Mouse (Mus musculus): ENCODE measurements around the gene Mdfic. TPM values are rescaled to one million over a fixed set of nuclear protein-coding genes. Genes with fewer than 3 reads are reported as not detected.

Mdfic gene
- total RNA-seq, 1 experiment = 8.1 TPM

GRCm38 (mm10) chr6:15760750-15761149 is 40.3 kb downstream of the Mdfic start:
- no peaks in the 10 kb centered on the region for H3K9me3 ChIP-seq (ENCODE audit: control insufficient read depth, insufficient read depth, low read depth, low read length)
- no peak overlapping the region for H3K9ac ChIP-seq (ENCODE audit: insufficient read depth, low read depth, low read length, poor library complexity, severe bottlenecking)
- TF ChIP-seq HCFC1 (IDR thresholded peaks at IDR 0.05; ENCODE audit: borderline replicate concordance, insufficient read depth, low read length) (no peak), ZNF384 (IDR thresholded peaks at IDR 0.05; ENCODE audit: low read depth, low read length) (no peak), ZC3H11A (IDR thresholded peaks at IDR 0.05; ENCODE audit: borderline replicate concordance, low read depth, low read length) (no peak), MAFK (IDR thresholded peaks at IDR 0.05; ENCODE audit: insufficient read depth, low read depth, low read length) (no peak), CHD2 (IDR thresholded peaks at IDR 0.05; ENCODE audit: low read depth, low read length) (no peak)
- peaks cover 0 to 4% of the 10 kb centered on the region in 2 experiments; a peak in 1 of 4 replicates for H3K4me1 ChIP-seq (ENCODE audit: control insufficient read depth in 2 of 2, insufficient read depth in 2 of 2, low read length in 2 of 2, poor library complexity in 1 of 2)
- no peak overlapping the region for H3K27ac ChIP-seq (ENCODE audit: insufficient read depth, low read depth, low read length, poor library complexity, severe bottlenecking)
- no peak for DNase-seq (ENCODE audit: low read depth, low spot score)
- H3K36me3 ChIP-seq (ENCODE audit: control insufficient read depth, insufficient read depth, low read length, poor library complexity, severe bottlenecking) = no peaks in the 10 kb centered on the region
- H3K4me3 ChIP-seq (ENCODE audit: insufficient read depth in 1 of 2, low read depth in 1 of 2, low read length in 2 of 2, poor library complexity in 1 of 2, severe bottlenecking in 1 of 2) = no peak overlapping the region
- in situ Hi-C loops (cut with MboI; ENCODE audit: low sequenced_read_pairs in 2 of 2, unreplicated experiment in 2 of 2) = no loop called here

- Histone ChIP-seq H3K9ac (ENCODE audit: insufficient read depth, low read depth, low read length, poor library complexity, severe bottlenecking) (no peak overlapping the region), H3K36me3 (ENCODE audit: control insufficient read depth, insufficient read depth, low read length, poor library complexity, severe bottlenecking) (no peaks in the 10 kb centered on the region), H3K4me3 (ENCODE audit: insufficient read depth in 1 of 2, low read depth in 1 of 2, low read length in 2 of 2, poor library complexity in 1 of 2, severe bottlenecking in 1 of 2) (no peak overlapping the region), H3K4me1 (ENCODE audit: control insufficient read depth in 2 of 2, insufficient read depth in 2 of 2, low read length in 2 of 2, poor library complexity in 1 of 2) (no peaks in the 10 kb centered on the region), H3K27ac (ENCODE audit: insufficient read depth, low read depth, low read length, poor library complexity, severe bottlenecking) (no peak overlapping the region), H3K9me3 (ENCODE audit: control insufficient read depth, insufficient read depth, low read depth, low read length) (no peaks in the 10 kb centered on the region)
- no peak for DNase-seq (ENCODE audit: low read depth, low spot score)
- in situ Hi-C loops (cut with MboI; ENCODE audit: low sequenced_read_pairs in 2 of 2, unreplicated experiment in 2 of 2) = no loop called here
- TF ChIP-seq HCFC1 (IDR thresholded peaks at IDR 0.05; ENCODE audit: borderline replicate concordance, insufficient read depth, low read length) (no peak), ZNF384 (IDR thresholded peaks at IDR 0.05; ENCODE audit: low read depth, low read length) (no peak)
Observed at GRCm38 (mm10) chr6:15764039-15764438, 43.6 kb downstream of the Mdfic start.

GRCm38 (mm10) chr6:15767460-15767859 is 47.0 kb downstream of the Mdfic start:
- Histone ChIP-seq H3K9ac (ENCODE audit: insufficient read depth, low read depth, low read length, poor library complexity, severe bottlenecking) (no peak overlapping the region), H3K9me3 (ENCODE audit: control insufficient read depth, insufficient read depth, low read depth, low read length) (no peaks in the 10 kb centered on the region), H3K36me3 (ENCODE audit: control insufficient read depth, insufficient read depth, low read length, poor library complexity, severe bottlenecking) (no peaks in the 10 kb centered on the region), H3K27ac (ENCODE audit: insufficient read depth, low read depth, low read length, poor library complexity, severe bottlenecking) (no peak overlapping the region), H3K4me1 (ENCODE audit: control insufficient read depth in 2 of 2, insufficient read depth in 2 of 2, low read length in 2 of 2, poor library complexity in 1 of 2) (no peaks in the 10 kb centered on the region), H3K4me3 (ENCODE audit: insufficient read depth in 1 of 2, low read depth in 1 of 2, low read length in 2 of 2, poor library complexity in 1 of 2, severe bottlenecking in 1 of 2) (no peak overlapping the region)
- in situ Hi-C loops (cut with MboI; ENCODE audit: low sequenced_read_pairs in 2 of 2, unreplicated experiment in 2 of 2) = no loop called here
- TF ChIP-seq MAFK (IDR thresholded peaks at IDR 0.05; ENCODE audit: insufficient read depth, low read depth, low read length) = no peak
- TF ChIP-seq HCFC1 (IDR thresholded peaks at IDR 0.05; ENCODE audit: borderline replicate concordance, insufficient read depth, low read length) = no peak
- TF ChIP-seq ZNF384 (IDR thresholded peaks at IDR 0.05; ENCODE audit: low read depth, low read length) = no peak
- no peak for TF ChIP-seq CHD2 (IDR thresholded peaks at IDR 0.05; ENCODE audit: low read depth, low read length)
- no peak for TF ChIP-seq ZC3H11A (IDR thresholded peaks at IDR 0.05; ENCODE audit: borderline replicate concordance, low read depth, low read length)
- DNase-seq (ENCODE audit: low read depth, low spot score) = no peak

GRCm38 (mm10) chr6:15770128-15770527 is 49.7 kb downstream of the Mdfic start:
- no peak for DNase-seq (ENCODE audit: low read depth, low spot score)
- H3K36me3 ChIP-seq (ENCODE audit: control insufficient read depth, insufficient read depth, low read length, poor library complexity, severe bottlenecking) = no peaks in the 10 kb centered on the region
- no peak overlapping the region for H3K4me3 ChIP-seq (ENCODE audit: insufficient read depth in 1 of 2, low read depth in 1 of 2, low read length in 2 of 2, poor library complexity in 1 of 2, severe bottlenecking in 1 of 2)
- in situ Hi-C loops (cut with MboI; ENCODE audit: low sequenced_read_pairs in 2 of 2, unreplicated experiment in 2 of 2) = no loop called here
- no peak overlapping the region for H3K27ac ChIP-seq (ENCODE audit: insufficient read depth, low read depth, low read length, poor library complexity, severe bottlenecking)
- no peak for TF ChIP-seq HCFC1 (IDR thresholded peaks at IDR 0.05; ENCODE audit: borderline replicate concordance, insufficient read depth, low read length)
- no peak for TF ChIP-seq MAFK (IDR thresholded peaks at IDR 0.05; ENCODE audit: insufficient read depth, low read depth, low read length)
- no peaks in the 10 kb centered on the region for H3K9me3 ChIP-seq (ENCODE audit: control insufficient read depth, insufficient read depth, low read depth, low read length)
- no peak overlapping the region for H3K9ac ChIP-seq (ENCODE audit: insufficient read depth, low read depth, low read length, poor library complexity, severe bottlenecking)
- H3K4me1 ChIP-seq (ENCODE audit: control insufficient read depth in 2 of 2, insufficient read depth in 2 of 2, low read length in 2 of 2, poor library complexity in 1 of 2) = no peaks in the 10 kb centered on the region

GRCm38 (mm10) chr6:15777070-15777469 is 56.6 kb downstream of the Mdfic start:
- H3K9ac ChIP-seq (ENCODE audit: insufficient read depth, low read depth, low read length, poor library complexity, severe bottlenecking) = no peak overlapping the region
- H3K4me1 ChIP-seq (ENCODE audit: control insufficient read depth in 2 of 2, insufficient read depth in 2 of 2, low read length in 2 of 2, poor library complexity in 1 of 2) = no peaks in the 10 kb centered on the region
- TF ChIP-seq CHD2 (IDR thresholded peaks at IDR 0.05; ENCODE audit: low read depth, low read length) = no peak
- no peak for TF ChIP-seq ZC3H11A (IDR thresholded peaks at IDR 0.05; ENCODE audit: borderline replicate concordance, low read depth, low read length)
- no peak for TF ChIP-seq MAFK (IDR thresholded peaks at IDR 0.05; ENCODE audit: insufficient read depth, low read depth, low read length)
- TF ChIP-seq HCFC1 (IDR thresholded peaks at IDR 0.05; ENCODE audit: borderline replicate concordance, insufficient read depth, low read length) = no peak
- TF ChIP-seq ZNF384 (IDR thresholded peaks at IDR 0.05; ENCODE audit: low read depth, low read length) = no peak
- H3K27ac ChIP-seq (ENCODE audit: insufficient read depth, low read depth, low read length, poor library complexity, severe bottlenecking) = no peak overlapping the region
- no peaks in the 10 kb centered on the region for H3K36me3 ChIP-seq (ENCODE audit: control insufficient read depth, insufficient read depth, low read length, poor library complexity, severe bottlenecking)
- no peak for DNase-seq (ENCODE audit: low read depth, low spot score)
- no peak overlapping the region for H3K4me3 ChIP-seq (ENCODE audit: insufficient read depth in 1 of 2, low read depth in 1 of 2, low read length in 2 of 2, poor library complexity in 1 of 2, severe bottlenecking in 1 of 2)
- no peaks in the 10 kb centered on the region for H3K9me3 ChIP-seq (ENCODE audit: control insufficient read depth, insufficient read depth, low read depth, low read length)
- in situ Hi-C loops (cut with MboI; ENCODE audit: low sequenced_read_pairs in 2 of 2, unreplicated experiment in 2 of 2) = no loop called here
